Mouse (Mus musculus) midbrain, embryonic 12.5 days (tissue): ENCODE measurements at regions not wholly inside any gene's neighbourhood (a gene's known extent, or its start where the extent isn't known, plus 50 kb on each side); places are given as distances from the start of the nearest gene placed in this dataset.

Experiments used
- ATAC-seq: fragments of 200-750 bp; cut with Nextera tagmentation; 2 replicates; pipeline ENCODE4 v1.8.0; 2017; ENCODE audit warnings: low read depth, moderate TSS enrichment, moderate library complexity; ENCODE audit not compliant: low FRiP score
- H3K27ac ChIP-seq: fragments of 300-500 bp; sonication (generic); replicated peaks from 2 replicates; pipeline ENCODE4 v1.5.1; 2016; ENCODE audit warnings: mild to moderate bottlenecking
- H3K27me3 ChIP-seq: fragments of 300-500 bp; sonication (generic); 2 replicates; pipeline ENCODE4 v1.6.1; 2016; ENCODE audit warnings: mild to moderate bottlenecking
- H3K36me3 ChIP-seq: fragments of 300-500 bp; sonication (generic); 2 replicates; pipeline ENCODE4 v1.6.1; 2016
- H3K4me1 ChIP-seq: fragments of 300-500 bp; sonication (generic); 2 replicates; pipeline ENCODE4 v1.6.1; 2016
- H3K4me2 ChIP-seq: fragments of 300-500 bp; sonication (generic); replicated peaks from 2 replicates; pipeline ENCODE4 v1.6.1; 2016; ENCODE audit warnings: mild to moderate bottlenecking, moderate library complexity
- H3K4me3 ChIP-seq: fragments of 300-500 bp; sonication (generic); 2 replicates; pipeline ENCODE4 v1.5.1; 2016; ENCODE audit warnings: mild to moderate bottlenecking
- H3K9ac ChIP-seq: fragments of 300-500 bp; sonication (generic); replicated peaks from 2 replicates; pipeline ENCODE4 v1.6.1; 2016; ENCODE audit warnings: mild to moderate bottlenecking, moderate library complexity
- H3K9me3 ChIP-seq: fragments of 300-500 bp; sonication (generic); 2 replicates; pipeline ENCODE4 v1.6.1; 2016; ENCODE audit warnings: mild to moderate bottlenecking
- WGBS: fragments of 180-500 bp; shearing (Covaris S2); methylation state at CpG from one replicate; pipeline ENCODE4 v1.1.7; 2016; 5-methylcytosine and 5-hydroxymethylcytosine counted together

- no peak overlapping the region for H3K4me3 ChIP-seq
- H3K36me3 ChIP-seq: no peaks in the 10 kb centered on the region
- H3K4me2 ChIP-seq: no peak overlapping the region
- H3K9me3 ChIP-seq: no peaks in the 10 kb centered on the region
- no peak for ATAC-seq
- H3K4me1 ChIP-seq: no peaks in the 10 kb centered on the region
- no peak overlapping the region for H3K9ac ChIP-seq
- H3K27ac ChIP-seq: no peak overlapping the region
- H3K27me3 ChIP-seq: no peaks in the 10 kb centered on the region
- WGBS: 50% methylated on average over 5 of the region's 5 CpGs
Measured at GRCm38 (mm10) chr3:14979116-14979613, 93.1 kb downstream of the Car2 start.

GRCm38 (mm10) chr3:14989635-14990034 is 103.6 kb downstream of the Car2 start:
- ATAC-seq: no peak
- Histone ChIP-seq H3K4me2 (no peak overlapping the region), H3K27ac (no peak overlapping the region), H3K36me3 (no peaks in the 10 kb centered on the region), H3K9ac (no peak overlapping the region), H3K4me1 (no peaks in the 10 kb centered on the region), H3K9me3 (no peaks in the 10 kb centered on the region), H3K4me3 (no peak overlapping the region), H3K27me3 (no peaks in the 10 kb centered on the region)
- WGBS: 75% methylated on average over 3 of the region's 3 CpGs

GRCm38 (mm10) chr3:14993936-14994335 is 107.9 kb downstream of the Car2 start:
- no peak for ATAC-seq
- no peak overlapping the region for H3K27ac ChIP-seq
- H3K9ac ChIP-seq: no peak overlapping the region
- no peaks in the 10 kb centered on the region for H3K4me1 ChIP-seq
- no peaks in the 10 kb centered on the region for H3K9me3 ChIP-seq
- WGBS: 74% methylated on average over 2 of the region's 2 CpGs
- H3K4me3 ChIP-seq: no peak overlapping the region
- no peaks in the 10 kb centered on the region for H3K27me3 ChIP-seq
- H3K4me2 ChIP-seq: no peak overlapping the region
- H3K36me3 ChIP-seq: no peaks in the 10 kb centered on the region

- 80% methylated on average over 3 of the region's 3 CpGs for WGBS
- H3K27ac ChIP-seq: no peak overlapping the region
- no peak overlapping the region for H3K9ac ChIP-seq
- no peaks in the 10 kb centered on the region for H3K36me3 ChIP-seq
- H3K9me3 ChIP-seq: no peaks in the 10 kb centered on the region
- no peak overlapping the region for H3K4me2 ChIP-seq
- H3K4me3 ChIP-seq: no peak overlapping the region
- H3K27me3 ChIP-seq: no peaks in the 10 kb centered on the region
- H3K4me1 ChIP-seq: peaks cover 3% of the 10 kb centered on the region; the same call in 1 of the 2 replicates
- no peak for ATAC-seq
Measured at GRCm38 (mm10) chr3:14997241-14997640, 111.2 kb downstream of the Car2 start.

GRCm38 (mm10) chr3:14998521-14998920 is 112.4 kb downstream of the Car2 start:
- WGBS: 85% methylated on average over 2 of the region's 2 CpGs
- ATAC-seq: no peak
- no peak overlapping the region for H3K9ac ChIP-seq

GRCm38 (mm10) chr3:14999411-14999810 is 113.3 kb downstream of the Car2 start:
- Histone ChIP-seq H3K4me3 (no peak overlapping the region), H3K36me3 (no peaks in the 10 kb centered on the region), H3K27ac (no peak overlapping the region), H3K9me3 (no peaks in the 10 kb centered on the region), H3K4me1 (peaks cover 3% of the 10 kb centered on the region; the same call in 1 of the 2 replicates), H3K4me2 (no peak overlapping the region), H3K27me3 (no peaks in the 10 kb centered on the region), H3K9ac (no peak overlapping the region)
- 86% methylated on average over 1 of the region's 1 CpGs for WGBS
- no peak for ATAC-seq

More at GRCm38 (mm10) chr3:14998521-14998920, 112.4 kb downstream of the Car2 start:
- Histone ChIP-seq H3K4me1 (peaks cover 3% of the 10 kb centered on the region; the same call in 1 of the 2 replicates), H3K4me3 (no peak overlapping the region), H3K4me2 (no peak overlapping the region), H3K36me3 (no peaks in the 10 kb centered on the region), H3K27me3 (no peaks in the 10 kb centered on the region), H3K27ac (no peak overlapping the region), H3K9me3 (no peaks in the 10 kb centered on the region)

GRCm38 (mm10) chr3:14999914-15000313 is 113.8 kb downstream of the Car2 start:
- no peak for ATAC-seq

GRCm38 (mm10) chr3:15000657-15001056 is 114.6 kb downstream of the Car2 start:
- 0% methylated on average over 3 of the region's 3 CpGs for WGBS
- no peak overlapping the region for H3K9ac ChIP-seq
- H3K27ac ChIP-seq: no peak overlapping the region
- no peaks in the 10 kb centered on the region for H3K27me3 ChIP-seq
- ATAC-seq: peak; percentile 73; the same call in 1 of the 2 replicates
- H3K4me2 ChIP-seq: no peak overlapping the region
- H3K9me3 ChIP-seq: no peaks in the 10 kb centered on the region
- H3K4me3 ChIP-seq: no peak overlapping the region
- no peaks in the 10 kb centered on the region for H3K36me3 ChIP-seq
- H3K4me1 ChIP-seq: peaks cover 3% of the 10 kb centered on the region; the same call in 1 of the 2 replicates

More at GRCm38 (mm10) chr3:14999914-15000313, 113.8 kb downstream of the Car2 start:
- no peaks in the 10 kb centered on the region for H3K27me3 ChIP-seq
- H3K27ac ChIP-seq: no peak overlapping the region
- peaks cover 3% of the 10 kb centered on the region; the same call in 1 of the 2 replicates for H3K4me1 ChIP-seq
- no peaks in the 10 kb centered on the region for H3K9me3 ChIP-seq
- H3K9ac ChIP-seq: no peak overlapping the region
- no peaks in the 10 kb centered on the region for H3K36me3 ChIP-seq
- no peak overlapping the region for H3K4me3 ChIP-seq
- H3K4me2 ChIP-seq: no peak overlapping the region

GRCm38 (mm10) chr3:15007821-15008220 is 121.7 kb downstream of the Car2 start:
- no peaks in the 10 kb centered on the region for H3K4me1 ChIP-seq
- no peaks in the 10 kb centered on the region for H3K9me3 ChIP-seq
- ATAC-seq: no peak
- H3K36me3 ChIP-seq: no peaks in the 10 kb centered on the region
- H3K9ac ChIP-seq: no peak overlapping the region
- WGBS: 84% methylated on average over 3 of the region's 3 CpGs
- H3K27me3 ChIP-seq: no peaks in the 10 kb centered on the region
- no peak overlapping the region for H3K4me2 ChIP-seq
- no peak overlapping the region for H3K4me3 ChIP-seq
- no peak overlapping the region for H3K27ac ChIP-seq

GRCm38 (mm10) chr3:15008501-15008900 is 122.4 kb downstream of the Car2 start:
- Histone ChIP-seq H3K9ac (no peak overlapping the region), H3K27ac (no peak overlapping the region), H3K4me1 (no peaks in the 10 kb centered on the region), H3K4me3 (no peak overlapping the region), H3K27me3 (no peaks in the 10 kb centered on the region), H3K36me3 (no peaks in the 10 kb centered on the region), H3K4me2 (no peak overlapping the region), H3K9me3 (no peaks in the 10 kb centered on the region)
- WGBS: 88% methylated on average over 1 of the region's 1 CpGs
- no peak for ATAC-seq

GRCm38 (mm10) chr3:15009747-15010146 is 123.7 kb downstream of the Car2 start:
- Histone ChIP-seq H3K4me1 (no peaks in the 10 kb centered on the region), H3K9ac (no peak overlapping the region), H3K36me3 (no peaks in the 10 kb centered on the region), H3K9me3 (no peaks in the 10 kb centered on the region), H3K4me2 (no peak overlapping the region), H3K4me3 (no peak overlapping the region), H3K27ac (no peak overlapping the region), H3K27me3 (no peaks in the 10 kb centered on the region)
- ATAC-seq: no peak
- WGBS: 87% methylated on average over 2 of the region's 2 CpGs

- Histone ChIP-seq H3K4me3 (no peak overlapping the region), H3K9ac (no peak overlapping the region), H3K36me3 (no peaks in the 10 kb centered on the region), H3K9me3 (no peaks in the 10 kb centered on the region), H3K27ac (no peak overlapping the region), H3K4me1 (no peaks in the 10 kb centered on the region), H3K4me2 (no peak overlapping the region), H3K27me3 (no peaks in the 10 kb centered on the region)
- WGBS: 68% methylated on average over 1 of the region's 1 CpGs
- no peak for ATAC-seq
Measured at GRCm38 (mm10) chr3:15016621-15017020, 130.5 kb downstream of the Car2 start.

- H3K4me3 ChIP-seq: no peak overlapping the region
- WGBS: 69% methylated on average over 2 of the region's 2 CpGs
- H3K27me3 ChIP-seq: no peaks in the 10 kb centered on the region
- no peaks in the 10 kb centered on the region for H3K4me1 ChIP-seq
- no peak overlapping the region for H3K4me2 ChIP-seq
- no peak overlapping the region for H3K9ac ChIP-seq
- H3K36me3 ChIP-seq: no peaks in the 10 kb centered on the region
- H3K27ac ChIP-seq: no peak overlapping the region
- no peak for ATAC-seq
- no peaks in the 10 kb centered on the region for H3K9me3 ChIP-seq
Measured at GRCm38 (mm10) chr3:15022773-15023172, 136.7 kb downstream of the Car2 start.
